Mouse (Mus musculus): Measurements from ENCODE around the gene Gm38655. TPM values are rescaled to one million over a fixed set of nuclear protein-coding genes. Genes with fewer than 3 reads are reported as not detected.
"Not testable (repeated sequence)": the region's sequence is repeated elsewhere in the genome, so short reads cannot be mapped to it uniquely, and the experiment has no call there.

Gm38655 gene
- polyA plus RNA-seq, 2 experiments from 2014 or later = not detected

DNA sequence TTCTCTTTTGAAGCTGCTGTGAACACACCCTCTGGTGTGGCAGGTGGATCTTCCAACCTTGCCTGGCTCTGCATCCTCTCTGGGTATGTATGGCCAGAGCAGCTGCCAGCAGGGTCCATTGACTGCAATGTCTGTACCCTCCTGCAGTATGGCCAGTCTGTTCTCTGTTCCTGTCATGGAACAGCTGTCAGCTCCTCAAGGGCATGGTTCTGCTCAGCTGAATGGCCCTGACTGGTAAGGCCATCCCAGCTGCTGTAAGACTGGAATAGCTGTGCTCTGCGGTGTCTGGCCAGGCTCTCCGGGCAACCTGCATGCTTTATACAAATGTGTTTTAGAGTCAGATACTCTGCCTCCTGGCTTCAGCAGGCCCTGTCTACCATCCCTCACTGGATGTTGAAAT is 5.6 kb downstream of the Gm38655 start:
- ATAC-seq = no peak

DNA sequence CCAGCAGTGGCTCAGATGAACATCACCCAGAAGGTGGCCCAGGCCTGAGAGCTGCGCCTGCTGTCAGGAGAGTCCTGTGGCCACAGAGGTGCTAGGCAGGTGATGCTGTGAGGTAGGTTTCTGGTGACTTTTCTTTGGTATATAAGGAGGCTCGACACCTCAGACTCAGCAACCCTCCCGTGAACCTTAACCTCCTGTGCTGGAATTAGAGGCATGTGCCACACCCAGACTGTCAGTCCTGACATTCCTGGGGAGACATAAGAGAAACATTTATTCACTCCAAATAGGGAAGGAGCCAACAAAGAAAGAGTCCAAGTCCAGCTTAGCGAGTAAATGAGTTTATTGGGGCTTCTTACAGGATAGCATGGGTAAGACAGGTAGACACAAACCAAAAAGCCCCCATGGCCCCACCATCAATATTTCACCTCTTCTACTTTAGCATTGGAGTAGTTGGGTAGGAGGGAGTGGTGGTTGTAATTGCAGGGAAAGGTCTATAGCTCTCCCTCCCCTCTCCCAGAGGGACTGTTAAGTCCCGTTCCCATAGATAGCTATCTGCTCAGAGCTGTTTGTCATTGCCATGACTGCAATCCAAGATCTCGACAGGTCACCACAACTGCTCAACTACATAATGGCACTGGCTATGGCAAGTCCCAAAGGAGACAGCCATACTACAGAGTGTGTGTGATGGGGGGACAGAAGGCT is 9.2 kb downstream of the Gm38655 start:
- ATAC-seq = no peak

DNA sequence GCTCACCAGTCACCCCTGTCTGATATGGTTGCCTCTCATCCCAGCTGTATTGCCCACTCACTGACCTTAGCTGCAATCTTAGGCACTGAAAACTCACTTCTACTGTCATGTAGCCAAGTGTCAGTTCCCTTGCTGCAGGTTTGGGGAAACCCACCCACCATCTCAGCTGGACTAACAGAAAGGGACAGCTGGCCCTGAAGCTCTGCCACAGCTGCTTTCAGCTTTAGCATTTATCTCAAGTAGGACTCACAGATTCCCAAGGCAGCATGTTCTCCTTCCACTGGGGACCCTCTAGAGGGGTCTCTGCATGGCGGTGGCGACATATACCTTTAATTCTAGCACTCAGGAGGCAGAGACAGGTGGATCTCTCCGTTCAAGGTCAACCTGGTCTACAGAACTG is 10.5 kb downstream of the Gm38655 start:
- no peak for ATAC-seq

DNA sequence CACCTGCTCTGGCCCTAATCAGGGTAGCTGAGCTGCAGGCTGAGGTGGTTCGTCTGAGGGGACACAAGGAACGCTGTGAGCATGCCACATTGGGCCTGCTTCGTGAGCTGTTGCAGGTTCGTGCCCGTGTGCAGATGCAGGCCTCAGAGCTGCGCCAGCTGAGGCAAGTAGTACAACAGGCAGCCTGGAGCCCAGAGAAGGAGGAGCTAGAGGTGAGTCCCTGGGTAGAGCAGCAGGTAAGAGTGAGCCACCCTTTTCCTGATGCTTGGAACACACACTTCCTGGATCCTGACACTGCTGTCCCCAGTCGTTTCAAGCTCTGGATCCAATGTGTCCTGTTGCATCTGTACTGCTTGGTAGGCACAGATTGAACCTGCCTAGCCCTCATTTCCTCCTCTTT is 11.9 kb downstream of the Gm38655 start:
- ATAC-seq = no peak

DNA sequence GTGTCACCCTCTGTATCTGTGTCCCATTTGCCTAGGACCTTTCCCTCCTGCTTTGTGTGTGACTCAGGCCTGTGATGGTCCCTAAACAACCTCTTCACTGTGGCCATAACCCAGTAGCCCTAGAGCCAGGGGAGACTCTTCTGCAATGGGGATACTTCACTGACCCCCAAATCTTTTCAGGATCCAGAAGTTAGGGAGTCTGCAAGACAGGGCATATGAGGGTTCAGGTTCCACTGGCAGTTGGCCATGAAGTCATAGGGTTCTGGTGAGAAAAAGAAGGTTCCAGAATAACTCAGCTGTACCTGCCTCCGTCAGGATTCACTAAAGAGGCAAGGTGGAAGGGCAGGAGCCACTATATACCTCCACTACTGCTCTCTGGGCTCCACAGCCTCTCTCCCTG is 13.1 kb downstream of the Gm38655 start, which contains the start of gene Ccdc154:
Ccdc154 (plus strand) TSS at position 301 of the 400 bp plus-strand sequence.
- ATAC-seq = no peak

DNA sequence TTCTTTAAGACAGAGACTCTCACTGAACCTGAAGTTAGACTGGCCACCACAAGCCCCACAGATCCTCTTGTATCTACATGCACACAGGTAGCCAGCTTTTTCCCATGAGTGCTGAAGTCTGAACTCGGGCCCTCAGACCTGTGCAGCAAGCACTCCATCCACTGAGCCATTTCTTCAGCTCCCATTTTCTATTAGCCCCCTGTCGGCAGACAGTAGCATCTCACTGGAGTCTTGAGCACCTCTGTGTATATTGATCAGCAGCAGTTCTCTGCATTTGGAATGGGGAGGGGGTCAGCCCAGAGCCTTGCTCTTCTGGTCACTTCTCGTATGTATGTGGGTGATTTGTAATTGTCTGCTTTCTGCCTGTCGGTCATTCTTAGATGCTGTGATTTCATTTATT is 35.3 kb downstream of the Gm38655 start:
- no peak for ATAC-seq

DNA sequence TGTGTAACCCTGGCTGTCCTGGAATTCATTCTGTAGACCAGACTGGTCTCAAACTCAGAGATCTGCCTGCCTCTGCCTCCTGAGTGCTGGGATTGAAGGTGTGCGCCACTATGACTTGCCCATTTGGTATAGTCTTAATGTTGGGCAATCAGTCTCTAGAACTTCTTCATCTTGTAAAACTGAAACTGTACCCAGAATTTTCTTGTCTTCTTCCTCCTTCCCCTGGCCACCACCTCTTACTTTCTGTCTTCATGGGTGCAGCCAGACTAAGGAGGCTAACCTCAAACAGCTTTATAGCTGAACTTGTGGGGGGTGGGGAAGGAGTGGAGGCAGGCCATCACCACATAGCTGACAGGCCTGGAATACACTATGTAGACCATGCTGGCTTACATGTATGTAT is 36.5 kb downstream of the Gm38655 start:
- no peak for ATAC-seq

DNA sequence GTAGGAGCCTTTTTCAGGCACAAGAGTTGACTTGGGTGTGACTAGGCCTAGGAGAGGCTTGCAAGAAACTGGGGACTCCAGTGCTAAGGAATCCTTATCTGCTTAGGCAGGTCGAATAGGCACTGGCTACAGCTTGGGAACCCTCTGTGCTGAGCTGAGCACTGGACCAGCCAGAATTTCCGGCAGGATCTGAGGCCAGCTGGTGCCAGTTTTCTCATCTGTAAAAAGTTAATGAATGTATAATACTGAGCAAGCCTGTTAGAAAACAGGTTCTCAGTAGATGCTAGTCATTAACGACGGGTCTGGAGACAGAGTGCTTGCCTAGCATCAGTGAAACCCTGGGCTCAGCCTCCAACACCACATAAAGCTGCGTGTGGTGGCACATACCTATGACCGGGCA is 39.6 kb downstream of the Gm38655 start:
- ATAC-seq = no peak

DNA sequence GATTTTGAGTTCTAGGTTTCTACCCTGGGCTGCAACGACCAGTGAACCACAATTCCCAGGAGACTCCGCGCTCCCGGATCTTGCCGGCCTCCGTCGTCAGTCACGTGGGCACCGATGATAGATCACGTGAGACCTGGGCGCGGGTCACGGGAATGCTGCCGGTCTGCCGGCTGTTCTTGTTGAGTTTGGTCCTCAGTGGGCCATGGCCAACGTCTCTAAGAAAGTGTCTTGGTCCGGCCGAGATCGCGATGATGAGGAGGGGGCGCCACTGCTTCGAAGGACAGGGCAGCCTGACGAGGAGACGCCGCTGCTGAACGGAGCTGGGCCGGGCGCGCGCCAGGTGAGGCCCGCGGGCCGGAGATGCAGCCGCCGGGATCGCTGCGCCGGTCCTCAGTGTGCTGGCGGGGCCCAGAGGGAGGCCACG is 42.0 kb downstream of the Gm38655 start, which contains the start of gene Clcn7:
Clcn7 (plus strand) TSS at position 117 of the 424 bp plus-strand sequence.
- peak; percentile 96 for ATAC-seq

DNA sequence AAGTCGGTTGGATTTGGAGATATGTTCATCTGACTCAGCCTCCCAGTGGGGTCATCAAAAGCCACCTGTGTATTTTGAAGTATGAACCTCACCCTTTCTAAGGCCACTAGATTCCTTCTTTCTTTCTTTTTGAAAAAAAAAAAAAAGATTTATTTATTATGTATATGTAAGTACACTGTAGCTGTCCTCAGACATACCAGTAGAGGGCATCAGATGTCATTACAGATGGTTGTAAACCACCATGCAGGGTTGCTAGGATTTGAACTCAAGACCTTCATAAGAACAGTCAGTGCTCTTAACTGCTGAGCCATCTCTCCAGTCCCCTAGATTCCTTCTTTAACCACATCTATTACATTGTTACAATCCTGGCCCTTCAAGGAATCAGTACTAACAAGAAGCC is 45.2 kb downstream of the Gm38655 start:
- ATAC-seq = no peak

DNA sequence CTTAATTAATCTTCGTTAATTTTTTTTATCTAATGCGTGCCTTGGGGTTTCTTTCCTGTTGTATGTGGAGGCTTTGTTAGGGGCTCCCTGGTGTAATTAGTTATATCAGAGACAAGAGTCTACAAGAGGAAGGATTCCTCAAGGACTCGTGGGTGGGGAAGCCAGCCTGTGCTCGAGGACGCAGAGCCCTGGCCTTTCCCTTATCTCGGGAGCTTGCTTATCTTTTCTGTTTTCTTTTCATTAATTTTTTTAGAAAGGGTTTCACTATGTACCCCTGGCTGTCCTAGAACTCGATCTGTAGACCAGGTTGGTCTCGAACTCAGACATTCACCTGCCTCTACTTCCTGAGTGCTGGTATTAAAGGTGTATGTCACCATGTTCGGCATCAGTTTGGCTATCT is 47.6 kb downstream of the Gm38655 start:
- no peak for ATAC-seq

DNA sequence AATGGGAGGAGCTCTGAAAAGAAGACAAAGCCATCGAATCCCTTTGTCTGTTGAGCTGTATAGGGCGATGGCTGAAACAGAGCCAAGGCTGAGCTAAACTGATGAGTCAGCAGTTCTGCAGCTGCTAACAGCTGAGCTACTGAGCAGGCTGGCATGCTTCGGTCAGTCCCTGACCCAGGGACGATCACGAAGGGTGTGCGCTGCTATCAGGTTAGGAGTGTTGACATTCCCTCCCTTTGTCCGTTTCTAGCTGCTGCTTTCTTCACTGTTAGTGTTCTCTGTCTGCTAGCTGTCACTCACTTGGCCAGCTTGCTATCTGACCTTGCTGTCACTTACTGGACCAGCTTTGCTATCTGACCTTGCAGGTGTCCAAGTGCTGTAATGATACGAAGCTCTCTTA is 48.2 kb downstream of the Gm38655 start:
- no peak for ATAC-seq

DNA sequence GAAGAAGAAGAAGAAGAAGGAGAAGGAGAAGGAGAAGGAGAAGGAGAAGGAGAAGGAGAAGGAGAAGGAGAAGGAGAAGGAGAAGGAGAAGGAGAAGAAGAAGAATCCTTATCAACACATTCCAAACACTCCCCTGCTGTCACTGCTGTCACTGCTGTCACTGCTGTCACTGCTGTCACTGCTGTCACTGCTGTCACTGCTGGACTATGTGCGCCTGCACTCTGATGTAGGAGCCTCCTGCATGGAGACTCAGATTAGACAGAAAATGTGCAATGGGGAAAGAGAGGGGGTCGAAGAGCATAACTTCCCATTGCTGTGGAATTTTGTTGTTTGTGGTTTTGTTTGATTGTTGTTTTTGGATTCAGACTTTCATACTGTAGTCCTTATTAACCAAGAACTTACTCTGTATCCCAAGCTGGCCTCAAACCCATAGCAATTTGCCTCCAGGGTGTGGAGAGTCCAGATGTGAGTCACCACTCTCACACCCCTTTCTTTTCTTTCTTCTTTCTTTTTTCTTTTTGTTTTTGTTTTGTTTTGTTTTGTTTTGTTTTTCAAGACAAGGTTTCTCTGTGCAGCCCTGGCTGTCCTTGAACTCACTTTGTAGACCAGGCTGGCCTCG is 49.7 kb downstream of the Gm38655 start:
- not testable (repeated sequence) for ATAC-seq

DNA sequence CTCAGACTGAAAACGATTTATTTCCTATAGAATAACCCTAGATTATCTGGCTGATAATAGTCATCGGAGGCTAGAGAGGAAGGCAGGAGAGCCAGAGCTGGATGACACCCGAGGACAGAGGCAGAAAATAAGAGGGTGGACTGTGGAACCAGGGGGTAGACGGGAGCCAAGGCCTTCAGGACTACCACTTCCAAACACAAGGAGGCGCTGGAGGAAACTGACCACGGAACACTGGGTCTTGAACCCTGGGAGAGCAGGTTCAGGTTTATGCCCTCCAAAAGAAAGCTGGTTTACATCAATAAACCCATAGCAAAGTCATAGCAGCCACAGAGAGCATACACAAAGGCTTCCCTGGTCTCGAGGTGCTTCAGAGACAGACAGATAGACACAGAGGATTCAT is 51.3 kb downstream of the Gm38655 start:
- no peak for ATAC-seq

Other genes with a start within 250 kb of the Gm38655 start
- gene Mapk8ip3, start 238.5 kb downstream of the Gm38655 start, polyA plus RNA-seq (2017; shearing (Covaris generic)) = 10 to 100 TPM; 31.7 to 41.9 TPM
- gene Jpt2, start 214.8 kb downstream of the Gm38655 start, polyA plus RNA-seq (2017; shearing (Covaris generic)) = 10 to 100 TPM; 28.2 to 39.5 TPM
- gene Cramp1l, start 159.7 kb downstream of the Gm38655 start, polyA plus RNA-seq (2017; shearing (Covaris generic)) = 1 to 10 TPM; 6.1 to 7.4 TPM
- 10 to 100 TPM; 12.3 to 25.1 TPM for gene Ift140, start 159.4 kb downstream of the Gm38655 start, polyA plus RNA-seq (2017; shearing (Covaris generic))
- gene Tmem204, start 91.9 kb downstream of the Gm38655 start, polyA plus RNA-seq (2017; shearing (Covaris generic)) = under 1 TPM; 0.56 to 0.79 TPM
- 10 to 100 TPM; 24.4 to 36.8 TPM for gene Telo2, start 59.5 kb downstream of the Gm38655 start, polyA plus RNA-seq (2017; shearing (Covaris generic))
- gene Ptx4, start 54.7 kb downstream of the Gm38655 start, polyA plus RNA-seq (2017; shearing (Covaris generic)) = not detected
- 10 to 100 TPM; 18.2 to 33.2 TPM for gene Clcn7, start 42.1 kb downstream of the Gm38655 start, polyA plus RNA-seq (2017; shearing (Covaris generic))
- gene Ccdc154, start 13.0 kb downstream of the Gm38655 start, polyA plus RNA-seq (2017; shearing (Covaris generic)) = not detected
- 10 to 100 TPM; 15.6 to 20.7 TPM for gene BC003965, start 9.1 kb upstream of the Gm38655 start, polyA plus RNA-seq (2017; shearing (Covaris generic))
- 10 to 100 TPM; 18.4 to 30.0 TPM for gene Unkl, start 12.9 kb upstream of the Gm38655 start, polyA plus RNA-seq (2017; shearing (Covaris generic))
- 10 to 100 TPM; 76.7 to 77.2 TPM for gene Gnptg, start 64.7 kb upstream of the Gm38655 start, polyA plus RNA-seq (2017; shearing (Covaris generic))
- 10 to 100 TPM; 35.1 to 36.0 TPM for gene Tsr3, start 64.7 kb upstream of the Gm38655 start, polyA plus RNA-seq (2017; shearing (Covaris generic))
- 10 to 100 TPM; 14.4 to 31.1 TPM for gene Baiap3, start 80.9 kb upstream of the Gm38655 start, polyA plus RNA-seq (2017; shearing (Covaris generic))
- gene Ube2i, start 99.2 kb upstream of the Gm38655 start, polyA plus RNA-seq (2017; shearing (Covaris generic)) = 100 to 1,000 TPM; 417 to 488 TPM
- not detected for gene Prss34, start 122.9 kb upstream of the Gm38655 start, polyA plus RNA-seq (2017; shearing (Covaris generic))
- not detected for gene Prss28, start 133.2 kb upstream of the Gm38655 start, polyA plus RNA-seq (2017; shearing (Covaris generic))
- gene Prss29, start 143.2 kb upstream of the Gm38655 start, polyA plus RNA-seq (2017; shearing (Covaris generic)) = not detected
- gene Tpsab1, start 170.1 kb upstream of the Gm38655 start, polyA plus RNA-seq (2017; shearing (Covaris generic)) = not detected
- gene Tpsb2, start 190.8 kb upstream of the Gm38655 start, polyA plus RNA-seq (2017; shearing (Covaris generic)) = not detected
- gene Tpsg1, start 193.8 kb upstream of the Gm38655 start, polyA plus RNA-seq (2017; shearing (Covaris generic)) = not detected